Mouse (Mus musculus): Measurements from ENCODE around the gene Sfi1. TPM values are rescaled to one million over a fixed set of nuclear protein-coding genes. Genes with fewer than 3 reads are reported as not detected.
"Not testable (repeated sequence)": the region's sequence is repeated elsewhere in the genome, so short reads cannot be mapped to it uniquely, and the experiment has no call there.

The Sfi1 gene
- polyA plus RNA-seq, 1 experiment from 2014 or later: 9.9 TPM

DNA sequence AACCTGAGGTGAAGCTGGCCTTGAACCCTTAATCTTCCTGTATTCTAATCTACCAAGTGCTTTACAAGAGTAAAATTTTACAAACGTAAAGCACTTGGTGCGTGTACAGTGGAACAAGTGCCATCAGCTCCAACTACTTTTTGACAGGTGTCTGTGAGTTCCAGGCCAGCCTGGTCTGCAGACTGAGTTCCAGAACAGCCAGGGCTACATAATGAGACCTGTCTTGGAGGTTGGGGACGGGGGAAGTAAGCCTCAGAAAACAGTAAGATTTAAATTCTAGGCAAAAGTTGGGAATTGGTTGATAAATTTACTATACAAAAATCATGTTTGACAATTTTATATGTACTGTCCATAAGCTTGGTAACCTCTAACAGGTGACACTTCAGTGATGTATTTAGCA, 11.9 kb upstream of the Sfi1 start:
- DNase-seq (ENCODE audit: low spot score) (no peak), ATAC-seq (ENCODE audit: insufficient number of reproducible peaks, low FRiP score, low TSS enrichment, low read depth) (no peak)
- Histone ChIP-seq H3K4me3 (ENCODE audit: low read depth, low read length) (no peak overlapping the region), H3K9me3 (ENCODE audit: control insufficient read depth, low read length) (no peaks in the 10 kb centered on the region), H3K27me3 (ENCODE audit: control insufficient read depth, insufficient read depth, low read length) (no peaks in the 10 kb centered on the region), H3K4me1 (ENCODE audit: control insufficient read depth, insufficient read depth, low read length) (no peaks in the 10 kb centered on the region), H3K27ac (replicated peaks; ENCODE audit: low read depth, low read length) (no peak overlapping the region), H3K4me2 (ENCODE audit: low read depth, severe bottlenecking) (no peak overlapping the region), H3K36me3 (ENCODE audit: control insufficient read depth, insufficient read depth, low read length) (peaks cover 14% of the 10 kb centered on the region), H3K9ac (ENCODE audit: low read length) (no peak overlapping the region)
- WGBS: 95% methylated on average over 3 of the region's 3 CpGs

GRCm38 (mm10) chr11:3203771-3204170, 10.5 kb upstream of the Sfi1 start:
- no peak overlapping the region for H3K9ac ChIP-seq (ENCODE audit: low read length)
- H3K4me2 ChIP-seq (ENCODE audit: low read depth, severe bottlenecking): peak overlapping the region; percentile 3; the same call in 1 of the 2 replicates
- WGBS: 92% methylated on average over 2 of the region's 2 CpGs
- H3K9me3 ChIP-seq (ENCODE audit: control insufficient read depth, low read length): no peaks in the 10 kb centered on the region
- no peak overlapping the region for H3K4me3 ChIP-seq (ENCODE audit: low read depth, low read length)
- H3K27me3 ChIP-seq (ENCODE audit: control insufficient read depth, insufficient read depth, low read length): no peaks in the 10 kb centered on the region
- H3K27ac ChIP-seq (replicated peaks; ENCODE audit: low read depth, low read length): no peak overlapping the region
- ATAC-seq (ENCODE audit: insufficient number of reproducible peaks, low FRiP score, low TSS enrichment, low read depth) (no peak), DNase-seq (ENCODE audit: low spot score) (no peak)
- H3K4me1 ChIP-seq (ENCODE audit: control insufficient read depth, insufficient read depth, low read length): no peaks in the 10 kb centered on the region
- H3K36me3 ChIP-seq (ENCODE audit: control insufficient read depth, insufficient read depth, low read length): peaks cover 12% of the 10 kb centered on the region

DNA sequence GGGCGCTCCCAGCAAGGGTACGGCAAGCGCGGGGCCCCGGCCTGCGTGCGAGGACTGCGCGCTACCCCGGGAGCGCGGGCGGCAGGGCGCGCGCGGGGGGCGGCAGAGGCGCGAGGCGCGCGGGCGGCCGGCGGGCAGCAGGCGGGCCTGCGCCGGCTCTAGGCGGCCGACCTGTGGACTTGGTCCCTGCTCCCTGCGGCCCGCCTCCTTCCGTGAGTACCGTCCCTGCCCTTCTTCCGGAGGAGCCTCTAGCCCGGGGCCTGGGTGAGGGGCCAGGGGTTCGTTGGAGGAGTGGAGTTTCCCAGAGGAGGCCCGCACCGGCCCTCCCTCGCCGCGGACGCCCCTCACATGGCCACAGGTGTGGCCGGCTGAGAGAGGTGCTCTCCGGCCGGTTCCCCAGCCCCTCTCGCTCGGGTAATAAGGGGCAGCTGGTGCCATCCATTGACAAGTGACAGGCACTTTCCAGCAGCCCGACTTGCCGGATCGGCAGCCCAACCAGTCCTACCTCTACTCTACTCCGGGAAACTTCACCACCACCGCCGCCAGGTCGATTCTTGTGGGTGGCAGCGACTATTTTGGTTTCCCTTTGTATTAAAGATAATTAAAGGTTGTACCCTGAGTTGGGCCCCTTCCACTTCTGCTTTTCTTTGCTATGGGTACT, 9.6 kb upstream of the Sfi1 start:
- peak overlapping the region; percentile 35 for H3K4me3 ChIP-seq (ENCODE audit: low read depth, low read length)
- H3K36me3 ChIP-seq (ENCODE audit: control insufficient read depth, insufficient read depth, low read length): peaks cover 7% of the 10 kb centered on the region; the same call in 1 of the 2 replicates
- no peak overlapping the region; the same call in 1 of the 2 replicates for H3K27ac ChIP-seq (replicated peaks; ENCODE audit: low read depth, low read length)
- WGBS: under 1% methylated on average over 28 of the region's 57 CpGs
- H3K9me3 ChIP-seq (ENCODE audit: control insufficient read depth, low read length): no peaks in the 10 kb centered on the region
- ATAC-seq (ENCODE audit: insufficient number of reproducible peaks, low FRiP score, low TSS enrichment, low read depth) (0 out of 2 replicates have a peak, but pooled peaks have one; percentile 1), DNase-seq (ENCODE audit: low spot score) (peak; percentile 73)
- peak overlapping the region; percentile 39 for H3K9ac ChIP-seq (ENCODE audit: low read length)
- no peaks in the 10 kb centered on the region for H3K27me3 ChIP-seq (ENCODE audit: control insufficient read depth, insufficient read depth, low read length)
- no peaks in the 10 kb centered on the region for H3K4me1 ChIP-seq (ENCODE audit: control insufficient read depth, insufficient read depth, low read length)
- H3K4me2 ChIP-seq (ENCODE audit: low read depth, severe bottlenecking): peak overlapping the region; percentile 3; the same call in 1 of the 2 replicates

- Histone ChIP-seq H3K4me1 (ENCODE audit: control insufficient read depth, insufficient read depth, low read length) (no peaks in the 10 kb centered on the region), H3K27me3 (ENCODE audit: control insufficient read depth, insufficient read depth, low read length) (no peaks in the 10 kb centered on the region), H3K9ac (ENCODE audit: low read length) (peak within 1 kb of the TSS; percentile 39), H3K4me3 (ENCODE audit: low read depth, low read length) (peak within 1 kb of the TSS; percentile 35), H3K27ac (replicated peaks; ENCODE audit: low read depth, low read length) (no peak within 1 kb of the TSS; the same call in 1 of the 2 replicates), H3K36me3 (ENCODE audit: control insufficient read depth, insufficient read depth, low read length) (peaks cover 7% of the 10 kb centered on the region; the same call in 1 of the 2 replicates), H3K9me3 (ENCODE audit: control insufficient read depth, low read length) (no peaks in the 10 kb centered on the region), H3K4me2 (ENCODE audit: low read depth, severe bottlenecking) (peak within 1 kb of the TSS; percentile 8; the same call in 1 of the 2 replicates)
- ATAC-seq (ENCODE audit: insufficient number of reproducible peaks, low FRiP score, low TSS enrichment, low read depth) (peak; percentile 48; the same call in 1 of the 2 replicates), DNase-seq (ENCODE audit: low spot score) (peak; percentile 94)
- WGBS: 1% methylated on average over 43 of the region's 57 CpGs
Measured at GRCm38 (mm10) chr11:3202231-3202701, 9.0 kb upstream of the Sfi1 start, which contains the start of gene Eif4enif1. Gene Eif4enif1, plus strand, starts transcription at chr11:3202392.

DNA sequence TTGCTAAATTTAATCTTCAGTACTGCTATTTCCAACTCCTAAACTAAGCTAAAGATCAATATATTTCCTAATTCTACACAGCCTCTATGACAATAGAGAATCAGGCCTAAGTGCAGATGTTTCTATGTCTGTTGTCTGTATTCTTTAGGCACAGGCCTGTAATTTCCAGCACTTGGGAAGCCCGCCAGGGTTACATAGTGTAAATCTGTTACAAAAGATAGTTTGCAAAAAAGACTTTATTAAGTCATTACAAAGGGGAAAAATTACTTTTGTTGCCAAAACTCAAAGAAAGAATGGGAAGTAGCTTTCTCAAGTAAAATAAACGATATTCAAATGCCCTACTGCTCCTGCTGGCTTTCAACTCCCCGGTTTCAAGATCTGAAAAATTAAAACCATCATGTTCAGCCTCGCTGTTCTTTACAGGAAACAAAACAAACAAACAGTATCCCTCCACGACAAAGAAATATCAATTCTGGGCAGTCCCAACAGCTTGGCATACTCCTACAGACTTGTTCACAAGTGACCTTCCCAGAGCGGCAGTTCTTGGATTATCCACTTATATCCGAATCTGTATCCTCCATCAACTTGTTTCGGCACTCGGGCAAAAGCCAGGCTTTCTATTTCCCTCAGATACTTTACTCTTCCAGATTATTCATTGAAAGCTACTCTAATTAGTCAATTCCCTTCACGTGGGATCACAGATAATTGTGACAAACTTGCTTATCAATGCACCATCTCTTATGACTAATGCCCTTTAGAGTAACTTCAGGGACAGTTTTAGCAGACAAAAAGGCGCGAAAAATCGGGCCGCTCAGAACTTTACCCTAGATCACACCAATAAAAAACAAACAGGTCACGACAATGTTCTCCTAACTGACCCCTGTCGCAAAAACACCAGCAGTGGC, 8.3 kb upstream of the Sfi1 start:
- no peak for ATAC-seq (ENCODE audit: insufficient number of reproducible peaks, low FRiP score, low TSS enrichment, low read depth)
- 8% methylated on average over 16 of the region's 16 CpGs for WGBS
- H3K27me3 ChIP-seq (ENCODE audit: control insufficient read depth, insufficient read depth, low read length): no peaks in the 10 kb centered on the region
- H3K36me3 ChIP-seq (ENCODE audit: control insufficient read depth, insufficient read depth, low read length): peaks cover 7% of the 10 kb centered on the region; the same call in 1 of the 2 replicates
- no peaks in the 10 kb centered on the region for H3K4me1 ChIP-seq (ENCODE audit: control insufficient read depth, insufficient read depth, low read length)
- peak; percentile 50 for DNase-seq (ENCODE audit: low spot score)
- no peaks in the 10 kb centered on the region for H3K9me3 ChIP-seq (ENCODE audit: control insufficient read depth, low read length)
- no peak overlapping the region for H3K9ac ChIP-seq (ENCODE audit: low read length)
- H3K27ac ChIP-seq (replicated peaks; ENCODE audit: low read depth, low read length): no peak overlapping the region
- H3K4me3 ChIP-seq (ENCODE audit: low read depth, low read length): peak overlapping the region; percentile 35
- H3K4me2 ChIP-seq (ENCODE audit: low read depth, severe bottlenecking): peak overlapping the region; percentile 8; the same call in 1 of the 2 replicates

DNA sequence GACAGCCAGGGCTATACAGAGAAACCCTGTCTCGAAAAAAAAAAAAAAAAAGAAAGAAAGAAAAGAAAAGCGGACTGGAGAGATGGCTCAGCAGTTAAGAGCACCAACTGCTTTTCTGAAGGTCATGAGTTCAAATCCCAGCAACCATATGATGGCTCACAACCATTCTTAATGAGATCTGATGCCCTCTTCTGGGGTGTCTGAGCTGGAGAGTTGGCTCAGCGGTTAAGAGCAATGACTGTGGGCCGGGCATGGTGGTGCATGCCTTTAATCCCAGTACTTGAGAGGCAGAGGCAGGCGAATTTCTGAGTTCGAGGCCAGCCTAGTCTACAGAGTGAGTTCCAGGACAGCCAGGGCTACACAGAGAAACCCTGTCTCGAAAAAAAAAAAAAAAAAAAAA, 7.4 kb upstream of the Sfi1 start:
- not testable (repeated sequence) for H3K4me3 ChIP-seq (ENCODE audit: low read depth, low read length); H3K36me3 ChIP-seq (ENCODE audit: control insufficient read depth, insufficient read depth, low read length); H3K9me3 ChIP-seq (ENCODE audit: control insufficient read depth, low read length); H3K9ac ChIP-seq (ENCODE audit: low read length); ATAC-seq (ENCODE audit: insufficient number of reproducible peaks, low FRiP score, low TSS enrichment, low read depth); H3K4me2 ChIP-seq (ENCODE audit: low read depth, severe bottlenecking); DNase-seq (ENCODE audit: low spot score); H3K27ac ChIP-seq (replicated peaks; ENCODE audit: low read depth, low read length); H3K4me1 ChIP-seq (ENCODE audit: control insufficient read depth, insufficient read depth, low read length); H3K27me3 ChIP-seq (ENCODE audit: control insufficient read depth, insufficient read depth, low read length)
- WGBS: 87% methylated on average over 5 of the region's 7 CpGs

DNA sequence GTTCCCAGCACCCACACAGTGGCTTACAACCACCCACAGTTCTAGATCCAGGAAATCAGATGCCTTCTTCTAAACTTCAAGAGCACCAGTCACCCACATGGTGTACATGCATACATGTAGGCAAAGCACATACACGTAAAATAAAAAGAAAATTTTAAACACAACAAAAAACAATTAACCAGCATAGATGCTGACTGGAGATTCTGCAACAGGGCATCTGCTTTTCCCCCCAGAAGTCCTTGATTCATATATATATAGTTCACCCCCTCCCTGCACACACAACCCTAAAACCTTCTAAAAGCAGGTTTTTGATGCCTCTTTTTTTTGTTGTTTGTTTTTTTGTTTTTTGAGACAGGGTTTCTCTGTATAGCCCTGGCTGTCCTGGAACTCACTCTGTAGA, 10.6 kb downstream of the Sfi1 start:
- H3K4me2 ChIP-seq (ENCODE audit: low read depth, severe bottlenecking); ATAC-seq (ENCODE audit: insufficient number of reproducible peaks, low FRiP score, low TSS enrichment, low read depth); H3K4me1 ChIP-seq (ENCODE audit: control insufficient read depth, insufficient read depth, low read length); H3K27ac ChIP-seq (replicated peaks; ENCODE audit: low read depth, low read length); H3K9me3 ChIP-seq (ENCODE audit: control insufficient read depth, low read length); H3K36me3 ChIP-seq (ENCODE audit: control insufficient read depth, insufficient read depth, low read length); H3K27me3 ChIP-seq (ENCODE audit: control insufficient read depth, insufficient read depth, low read length); H3K4me3 ChIP-seq (ENCODE audit: low read depth, low read length); H3K9ac ChIP-seq (ENCODE audit: low read length); DNase-seq (ENCODE audit: low spot score): not testable (repeated sequence)
- WGBS: 76% methylated on average over 1 of the region's 1 CpGs

DNA sequence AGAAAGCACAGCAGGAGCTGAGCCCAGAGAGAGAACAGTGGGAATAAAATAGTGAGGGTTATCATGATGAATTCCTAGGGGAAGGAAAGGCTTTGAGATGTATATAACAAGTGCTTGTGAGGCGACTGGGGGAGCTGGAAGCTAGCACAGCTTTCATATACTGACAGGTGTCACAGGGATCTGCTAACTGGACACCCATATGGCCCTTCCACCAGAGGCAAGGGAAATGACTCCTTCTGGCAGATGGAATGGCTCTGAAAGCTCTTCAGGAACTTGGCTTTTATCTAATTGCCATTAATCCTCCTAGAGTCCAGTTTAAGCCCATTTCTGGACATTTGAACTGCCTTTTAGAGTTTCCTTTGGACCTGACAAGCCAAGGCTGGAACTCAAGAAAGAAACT, 11.3 kb downstream of the Sfi1 start:
- not testable (repeated sequence) for DNase-seq (ENCODE audit: low spot score); H3K36me3 ChIP-seq (ENCODE audit: control insufficient read depth, insufficient read depth, low read length); H3K4me1 ChIP-seq (ENCODE audit: control insufficient read depth, insufficient read depth, low read length); H3K4me2 ChIP-seq (ENCODE audit: low read depth, severe bottlenecking); H3K9me3 ChIP-seq (ENCODE audit: control insufficient read depth, low read length); ATAC-seq (ENCODE audit: insufficient number of reproducible peaks, low FRiP score, low TSS enrichment, low read depth); H3K27me3 ChIP-seq (ENCODE audit: control insufficient read depth, insufficient read depth, low read length); H3K9ac ChIP-seq (ENCODE audit: low read length); H3K27ac ChIP-seq (replicated peaks; ENCODE audit: low read depth, low read length); H3K4me3 ChIP-seq (ENCODE audit: low read depth, low read length)
- 58% methylated on average over 1 of the region's 1 CpGs for WGBS

All from limb, embryonic 11.5 days (tissue).